Mouse (Mus musculus): ENCODE data around the gene Crlf1. TPM values are rescaled to one million over a fixed set of nuclear protein-coding genes. Genes with fewer than 3 reads are reported as not detected.
"Not testable (repeated sequence)": the region's sequence is repeated elsewhere in the genome, so short reads cannot be mapped to it uniquely, and the experiment has no call there.

Crlf1 gene
- polyA plus RNA-seq, 1 experiment from 2014 or later = 1.8 TPM

- ATAC-seq (ENCODE audit: insufficient number of reproducible peaks, insufficient read depth, low FRiP score, low read depth) = peak; percentile 15
- H3K36me3 ChIP-seq (ENCODE audit: control insufficient read depth, insufficient read depth, low read length) = peaks cover 18% of the 10 kb centered on the region
- no peaks in the 10 kb centered on the region for H3K9me3 ChIP-seq (ENCODE audit: control insufficient read depth, low read depth, low read length)
- peaks cover 18% of the 10 kb centered on the region; the same call in 1 of the 2 replicates for H3K4me1 ChIP-seq (ENCODE audit: control insufficient read depth, insufficient read depth, low read length)
- peak overlapping the region; percentile 86; the same call in 1 of the 2 replicates for H3K9ac ChIP-seq (replicated peaks; ENCODE audit: low read depth, low read length)
- H3K27me3 ChIP-seq (ENCODE audit: control insufficient read depth, insufficient read depth, low read length) = peaks cover 19% of the 10 kb centered on the region
- peak overlapping the region; percentile 59 for H3K4me3 ChIP-seq (ENCODE audit: low read depth, low read length)
- H3K27ac ChIP-seq (ENCODE audit: low read length) = peak overlapping the region; percentile 84; the same call in 1 of the 2 replicates
- peak overlapping the region; percentile 88 for H3K4me2 ChIP-seq (replicated peaks; ENCODE audit: low read depth, low read length)
- 36% methylated on average over 32 of the region's 32 CpGs for WGBS
Measured at GRCm38 (mm10) chr8:70505698-70506327, 12.9 kb downstream of the Crlf1 start.

GRCm38 (mm10) chr8:70506328-70507026, 13.5 kb downstream of the Crlf1 start, which contains the start of gene Rex1bd:
TSS of gene Rex1bd (minus strand) at chr8:70506752.
- H3K4me3 ChIP-seq (ENCODE audit: low read depth, low read length) = peak within 1 kb of the TSS; percentile 59
- H3K4me1 ChIP-seq (ENCODE audit: control insufficient read depth, insufficient read depth, low read length) = peaks cover 18% of the 10 kb centered on the region; the same call in 1 of the 2 replicates
- H3K36me3 ChIP-seq (ENCODE audit: control insufficient read depth, insufficient read depth, low read length) = peaks cover 18% of the 10 kb centered on the region
- peak within 1 kb of the TSS; percentile 86 for H3K9ac ChIP-seq (replicated peaks; ENCODE audit: low read depth, low read length)
- WGBS = 3% methylated on average over 40 of the region's 40 CpGs
- peak within 1 kb of the TSS; percentile 88 for H3K4me2 ChIP-seq (replicated peaks; ENCODE audit: low read depth, low read length)
- peaks cover 15% of the 10 kb centered on the region for H3K27me3 ChIP-seq (ENCODE audit: control insufficient read depth, insufficient read depth, low read length)
- no peaks in the 10 kb centered on the region for H3K9me3 ChIP-seq (ENCODE audit: control insufficient read depth, low read depth, low read length)
- peak; percentile 88 for ATAC-seq (ENCODE audit: insufficient number of reproducible peaks, insufficient read depth, low FRiP score, low read depth)
- peak within 1 kb of the TSS; percentile 84; the same call in 1 of the 2 replicates for H3K27ac ChIP-seq (ENCODE audit: low read length)

- 63% methylated on average over 5 of the region's 5 CpGs for WGBS
- H3K9me3 ChIP-seq (ENCODE audit: control insufficient read depth, low read depth, low read length) = no peaks in the 10 kb centered on the region
- H3K4me2 ChIP-seq (replicated peaks; ENCODE audit: low read depth, low read length) = no peak overlapping the region
- no peak overlapping the region for H3K9ac ChIP-seq (replicated peaks; ENCODE audit: low read depth, low read length)
- ATAC-seq (ENCODE audit: insufficient number of reproducible peaks, insufficient read depth, low FRiP score, low read depth) = no peak
- peaks cover 9% of the 10 kb centered on the region for H3K27me3 ChIP-seq (ENCODE audit: control insufficient read depth, insufficient read depth, low read length)
- no peak overlapping the region for H3K27ac ChIP-seq (ENCODE audit: low read length)
- peak overlapping the region; percentile 59; the same call in 1 of the 2 replicates for H3K4me3 ChIP-seq (ENCODE audit: low read depth, low read length)
- peaks cover 18% of the 10 kb centered on the region for H3K36me3 ChIP-seq (ENCODE audit: control insufficient read depth, insufficient read depth, low read length)
- peaks cover 14% of the 10 kb centered on the region; the same call in 1 of the 2 replicates for H3K4me1 ChIP-seq (ENCODE audit: control insufficient read depth, insufficient read depth, low read length)
Measured at GRCm38 (mm10) chr8:70507027-70507393, 14.1 kb downstream of the Crlf1 start.

GRCm38 (mm10) chr8:70509281-70509952, 16.5 kb downstream of the Crlf1 start:
- Histone ChIP-seq H3K27me3 (ENCODE audit: control insufficient read depth, insufficient read depth, low read length) (no peaks in the 10 kb centered on the region), H3K4me3 (ENCODE audit: low read depth, low read length) (peak overlapping the region; percentile 81), H3K9me3 (ENCODE audit: control insufficient read depth, low read depth, low read length) (no peaks in the 10 kb centered on the region), H3K9ac (replicated peaks; ENCODE audit: low read depth, low read length) (peak overlapping the region; percentile 99), H3K27ac (ENCODE audit: low read length) (peak overlapping the region; percentile 97; the same call in 1 of the 2 replicates), H3K36me3 (ENCODE audit: control insufficient read depth, insufficient read depth, low read length) (peaks cover 20% of the 10 kb centered on the region), H3K4me1 (ENCODE audit: control insufficient read depth, insufficient read depth, low read length) (peaks cover 9% of the 10 kb centered on the region; the same call in 1 of the 2 replicates), H3K4me2 (replicated peaks; ENCODE audit: low read depth, low read length) (peak overlapping the region; percentile 97)
- 7% methylated on average over 25 of the region's 25 CpGs for WGBS
- no peak for ATAC-seq (ENCODE audit: insufficient number of reproducible peaks, insufficient read depth, low FRiP score, low read depth)

GRCm38 (mm10) chr8:70510228-70510915, 17.4 kb downstream of the Crlf1 start, which contains the start of gene Uba52:
TSS of gene Uba52 (minus strand) at chr8:70510801.
- peak; percentile 87 for ATAC-seq (ENCODE audit: insufficient number of reproducible peaks, insufficient read depth, low FRiP score, low read depth)
- peak within 1 kb of the TSS; percentile 97 for H3K27ac ChIP-seq (ENCODE audit: low read length)
- H3K4me1 ChIP-seq (ENCODE audit: control insufficient read depth, insufficient read depth, low read length) = peaks cover 7% of the 10 kb centered on the region; the same call in 1 of the 2 replicates
- H3K4me3 ChIP-seq (ENCODE audit: low read depth, low read length) = peak within 1 kb of the TSS; percentile 81
- H3K4me2 ChIP-seq (replicated peaks; ENCODE audit: low read depth, low read length) = peak within 1 kb of the TSS; percentile 97
- no peaks in the 10 kb centered on the region for H3K9me3 ChIP-seq (ENCODE audit: control insufficient read depth, low read depth, low read length)
- H3K27me3 ChIP-seq (ENCODE audit: control insufficient read depth, insufficient read depth, low read length) = no peaks in the 10 kb centered on the region
- H3K36me3 ChIP-seq (ENCODE audit: control insufficient read depth, insufficient read depth, low read length) = peaks cover 20% of the 10 kb centered on the region
- WGBS = under 1% methylated on average over 74 of the region's 74 CpGs
- H3K9ac ChIP-seq (replicated peaks; ENCODE audit: low read depth, low read length) = peak within 1 kb of the TSS; percentile 99

- Histone ChIP-seq H3K4me2 (replicated peaks; ENCODE audit: low read depth, low read length) (peak overlapping the region; percentile 41), H3K9ac (replicated peaks; ENCODE audit: low read depth, low read length) (peak overlapping the region; percentile 99; the same call in 1 of the 2 replicates), H3K4me3 (ENCODE audit: low read depth, low read length) (peak overlapping the region; percentile 81), H3K36me3 (ENCODE audit: control insufficient read depth, insufficient read depth, low read length) (peaks cover 21% of the 10 kb centered on the region)
- H3K27me3 ChIP-seq (ENCODE audit: control insufficient read depth, insufficient read depth, low read length); H3K4me1 ChIP-seq (ENCODE audit: control insufficient read depth, insufficient read depth, low read length); H3K27ac ChIP-seq (ENCODE audit: low read length); H3K9me3 ChIP-seq (ENCODE audit: control insufficient read depth, low read depth, low read length); ATAC-seq (ENCODE audit: insufficient number of reproducible peaks, insufficient read depth, low FRiP score, low read depth): not testable (repeated sequence)
- WGBS = 83% methylated on average over 6 of the region's 6 CpGs
Measured at GRCm38 (mm10) chr8:70511174-70511573, 18.2 kb downstream of the Crlf1 start.

GRCm38 (mm10) chr8:70511770-70512169, 18.8 kb downstream of the Crlf1 start:
- WGBS = 94% methylated on average over 2 of the region's 2 CpGs
- H3K4me3 ChIP-seq (ENCODE audit: low read depth, low read length) = no peak overlapping the region
- H3K4me1 ChIP-seq (ENCODE audit: control insufficient read depth, insufficient read depth, low read length) = no peaks in the 10 kb centered on the region
- H3K9me3 ChIP-seq (ENCODE audit: control insufficient read depth, low read depth, low read length) = no peaks in the 10 kb centered on the region
- H3K36me3 ChIP-seq (ENCODE audit: control insufficient read depth, insufficient read depth, low read length) = peaks cover 26% of the 10 kb centered on the region
- no peak for ATAC-seq (ENCODE audit: insufficient number of reproducible peaks, insufficient read depth, low FRiP score, low read depth)
- no peaks in the 10 kb centered on the region for H3K27me3 ChIP-seq (ENCODE audit: control insufficient read depth, insufficient read depth, low read length)
- H3K4me2 ChIP-seq (replicated peaks; ENCODE audit: low read depth, low read length) = no peak overlapping the region
- H3K9ac ChIP-seq (replicated peaks; ENCODE audit: low read depth, low read length) = no peak overlapping the region
- no peak overlapping the region for H3K27ac ChIP-seq (ENCODE audit: low read length)
